Mouse (Mus musculus) brain, embryonic 14.5 days (tissue): ENCODE data around the gene Ptprr.

Experiments used
- CTCF ChIP-seq: fragments of 200-500 bp; IDR thresholded peaks from 2 replicates; pipeline ENCODE4 v1.5.1; 2012; ENCODE audit warnings: inconsistent platforms, mild to moderate bottlenecking, moderate library complexity, borderline replicate concordance; ENCODE audit not compliant: insufficient read depth, insufficient read length; ENCODE audit errors: extremely low read depth
- POLR2A ChIP-seq: fragments of 200-500 bp; IDR thresholded peaks from 2 replicates; pipeline ENCODE4 v1.6.1; 2012; ENCODE audit warnings: mild to moderate bottlenecking, inconsistent platforms, borderline replicate concordance; ENCODE audit not compliant: poor library complexity, insufficient read depth, insufficient read length, severe bottlenecking; ENCODE audit errors: extremely low read depth

DNA sequence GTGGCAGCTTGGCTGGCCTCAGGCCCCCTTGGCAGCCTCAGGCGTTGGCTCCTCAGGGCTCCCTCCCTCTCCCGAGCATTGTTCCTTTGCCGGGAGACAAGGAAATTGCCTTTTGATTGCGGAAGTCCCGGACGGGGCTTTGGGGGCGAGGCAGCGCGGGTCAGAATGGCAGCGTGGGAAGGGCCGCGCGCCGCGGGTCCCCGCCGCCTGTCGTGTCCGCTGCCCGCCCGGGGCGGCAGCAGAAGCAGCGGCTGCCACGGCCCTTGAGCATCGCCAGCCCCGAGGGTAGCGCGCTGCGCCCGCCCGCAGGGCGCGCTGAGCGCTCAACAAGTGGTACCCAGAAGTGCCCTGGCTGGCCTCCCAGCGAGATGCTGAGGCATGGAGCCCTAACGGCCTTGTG is 283.2 kb downstream of the Ptprr start:
- TF ChIP-seq CTCF (no peak), POLR2A (no peak)
